Mouse (Mus musculus) adrenal gland, adult 8-10 months (tissue): ENCODE results near the gene Olfr525. TPM values are rescaled to one million over a fixed set of nuclear protein-coding genes. Genes with fewer than 3 reads are reported as not detected.

Experiments
- DNase-seq: peaks from one replicate; pipeline ENCODE4 v3.0.0; 2022
- total RNA-seq, 4 experiments: library from RNA; stranded (reverse); gene quantifications; 2 replicates each; pipeline ENCODE4 v1.2.4; 2022

The Olfr525 gene
- not detected for total RNA-seq

DNA sequence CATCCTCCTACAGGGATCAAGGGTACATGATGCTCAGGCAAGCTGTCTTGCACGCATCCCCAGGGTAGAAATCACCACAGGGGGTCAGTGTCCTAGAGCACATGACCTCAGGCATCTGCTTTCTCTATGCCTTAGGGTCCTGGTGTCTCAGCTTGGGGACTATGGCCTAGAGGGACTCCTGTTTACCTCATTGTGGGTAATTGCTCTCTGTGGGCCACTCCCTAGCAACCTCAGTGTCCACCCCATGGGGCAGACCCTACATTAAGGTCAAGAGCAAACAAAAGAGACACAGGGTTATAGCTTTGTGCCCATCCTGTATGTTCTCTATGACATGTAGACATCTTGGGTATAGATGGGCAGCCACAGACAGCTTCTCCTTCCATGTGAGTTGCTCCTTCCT lies at the start of gene Olfr525:
Olfr525 (plus strand) TSS at position 301 of the 400 bp plus-strand sequence.
- no peak for DNase-seq

GRCm38 (mm10) chr7:140295746-140296145 lies 24.9 kb upstream of the Olfr525 start:
- no peak for DNase-seq

DNA sequence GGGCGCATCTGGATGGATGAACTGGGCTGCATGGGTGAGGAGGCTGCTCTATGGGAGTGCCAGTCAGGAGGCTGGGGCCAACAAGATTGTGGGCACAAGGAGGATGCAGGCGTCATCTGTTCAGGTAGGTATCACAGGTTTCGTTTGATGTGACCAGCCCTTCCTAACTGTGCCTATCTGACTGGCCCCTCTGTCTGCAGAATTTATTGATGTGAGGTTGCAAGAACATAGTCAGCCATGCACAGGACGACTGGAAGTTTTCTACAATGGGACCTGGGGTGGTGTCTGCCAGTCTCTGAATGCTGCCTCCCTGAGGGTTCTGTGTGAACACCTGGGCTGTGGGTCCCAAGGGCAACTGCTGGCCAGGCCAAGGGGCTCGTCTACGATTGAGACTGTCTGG lies 23.8 kb upstream of the Olfr525 start:
- no peak for DNase-seq

DNA sequence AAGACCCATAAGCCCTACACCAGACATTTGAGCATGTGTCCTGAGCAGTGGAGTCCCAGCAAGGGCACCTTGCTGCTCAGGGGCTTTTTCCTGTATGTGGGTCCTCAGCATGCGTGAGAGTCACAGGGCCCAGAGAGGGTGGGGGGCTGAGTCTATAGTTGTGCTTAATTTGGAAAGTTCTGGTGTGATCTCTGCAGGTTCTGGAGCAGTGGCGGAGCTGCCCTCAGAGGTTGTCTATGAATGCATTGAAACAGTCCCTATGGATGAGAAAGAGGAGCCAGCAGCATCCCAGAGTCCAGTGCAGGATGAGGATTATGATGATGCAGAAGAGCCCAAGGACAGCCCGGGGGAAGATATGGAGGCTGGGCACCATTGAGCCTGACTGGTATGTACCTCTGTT lies 21.2 kb upstream of the Olfr525 start:
- no peak for DNase-seq

GRCm38 (mm10) chr7:140319861-140320385 lies 735 bp upstream of the Olfr525 start:
- no peak for DNase-seq

DNA sequence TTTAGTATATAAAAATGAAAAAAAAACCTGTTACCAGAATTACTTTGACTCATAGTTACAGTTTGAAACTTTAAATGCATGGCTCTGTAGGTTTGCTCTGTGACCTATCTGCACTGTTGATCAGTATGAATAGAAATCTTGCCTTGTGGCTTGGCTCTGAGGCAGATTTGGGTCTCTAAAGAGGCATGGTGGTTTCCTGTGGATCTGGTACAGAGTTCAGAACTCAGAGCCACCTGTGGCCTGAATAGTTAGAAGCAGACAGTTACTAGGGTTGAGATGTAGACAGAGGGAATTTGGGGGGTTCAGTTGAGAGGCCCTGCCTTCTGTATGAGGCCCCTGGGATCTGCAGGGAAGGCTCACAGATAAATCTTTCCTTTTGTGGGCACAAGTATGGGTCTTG lies 477 bp downstream of the Olfr525 start:
- no peak for DNase-seq

- DNase-seq: no peak
Measured at GRCm38 (mm10) chr7:140329766-140330304, 9.2 kb downstream of the Olfr525 start.

GRCm38 (mm10) chr7:140333717-140334116 lies 13.1 kb downstream of the Olfr525 start, which contains the start of gene Olfr527:
Olfr527 (plus strand) TSS chr7:140334017.
- DNase-seq: no peak

- DNase-seq: no peak
Measured at GRCm38 (mm10) chr7:140361571-140361970, 40.9 kb downstream of the Olfr525 start, which contains the start of gene Olfr60. Olfr60 (minus strand) TSS chr7:140361671.

DNA sequence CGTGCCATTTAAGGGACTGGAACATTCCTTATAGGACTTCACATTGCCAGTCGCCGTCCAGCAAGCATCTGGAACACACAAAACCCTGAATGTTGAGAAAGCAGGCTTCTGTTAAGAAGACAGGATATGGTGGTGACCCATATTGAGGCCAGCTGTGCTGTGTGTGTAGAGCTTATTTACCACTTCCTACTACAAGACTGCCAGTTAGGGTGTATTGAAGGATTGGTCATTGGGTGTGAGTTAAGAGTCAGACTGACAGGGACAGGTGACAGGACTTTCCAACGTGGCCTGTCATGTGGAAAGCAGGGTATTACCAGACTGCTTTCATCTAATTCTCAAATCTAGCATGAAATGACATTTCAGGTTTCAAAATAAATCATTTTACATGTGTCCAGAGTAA lies 53.6 kb downstream of the Olfr525 start:
- DNase-seq: no peak

- DNase-seq: no peak
Measured at GRCm38 (mm10) chr7:140376231-140376630, 55.6 kb downstream of the Olfr525 start, which contains the start of gene Olfr530. Olfr530 (minus strand) TSS chr7:140376331.

DNA sequence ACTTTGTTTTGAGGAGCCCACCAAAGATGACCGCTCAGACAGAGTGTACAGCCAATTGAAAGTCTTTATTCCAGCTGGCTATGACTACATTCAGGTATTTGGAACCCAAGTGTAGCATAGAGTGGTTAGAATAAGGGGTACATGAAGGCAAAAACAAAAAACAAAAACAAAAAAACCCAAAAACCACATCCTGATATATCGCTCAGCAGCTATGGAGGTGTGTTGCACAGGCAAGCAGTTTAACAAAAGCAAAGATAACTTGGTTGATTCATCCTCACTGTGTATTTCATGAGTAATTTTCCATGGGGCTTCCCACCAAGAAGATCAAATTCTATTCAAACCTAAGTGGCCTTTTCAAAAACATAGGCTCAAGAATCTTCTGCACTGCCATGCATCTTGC lies 56.3 kb downstream of the Olfr525 start:
- DNase-seq: no peak

Other genes starting within 250 kb of the Olfr525 start
- 10 to 100 TPM in 2 of 4 experiments, 1 to 10 TPM in 2; 5.8 to 13.8 (median 11.0) TPM for gene Caly, start 238.3 kb upstream of the Olfr525 start, total RNA-seq
- gene Prap1, start 227.5 kb upstream of the Olfr525 start, total RNA-seq: not detected
- gene Fuom, start 218.4 kb upstream of the Olfr525 start, total RNA-seq: 10 to 100 TPM; 36.0 to 65.5 (median 43.9) TPM
- gene Paox, start 205.1 kb upstream of the Olfr525 start, total RNA-seq: 10 to 100 TPM in 3 of 4 experiments, 1 to 10 TPM in 1; 9.6 to 19.7 (median 13.8) TPM
- 100 to 1,000 TPM; 229 to 495 (median 382) TPM for gene Echs1, start 204.4 kb upstream of the Olfr525 start, total RNA-seq
- gene Mtg1, start 183.3 kb upstream of the Olfr525 start, total RNA-seq: 10 to 100 TPM; 30.1 to 32.7 (median 31.3) TPM
- gene Sprn, start 166.0 kb upstream of the Olfr525 start, total RNA-seq: 1 to 10 TPM; 1.0 to 1.4 (median 1.2) TPM
- gene Olfr522, start 156.1 kb upstream of the Olfr525 start, total RNA-seq: not detected
- not detected for gene Olfr523, start 147.6 kb upstream of the Olfr525 start, total RNA-seq
- gene Olfr524, start 114.9 kb upstream of the Olfr525 start, total RNA-seq: not detected
- gene Cd163l1, start 102.6 kb upstream of the Olfr525 start, total RNA-seq: not detected
- under 1 TPM in 1 of 4 experiments, not detected in 3; 0.12 TPM for gene 5830411N06Rik, start 73.6 kb upstream of the Olfr525 start, total RNA-seq
- gene Olfr527, start 13.2 kb downstream of the Olfr525 start, total RNA-seq: not detected
- gene Olfr60, start 40.8 kb downstream of the Olfr525 start, total RNA-seq: not detected
- not detected for gene Olfr530, start 55.5 kb downstream of the Olfr525 start, total RNA-seq
- gene Olfr531, start 82.1 kb downstream of the Olfr525 start, total RNA-seq: not detected
- not detected for gene Olfr532, start 100.8 kb downstream of the Olfr525 start, total RNA-seq
- gene Olfr533, start 142.5 kb downstream of the Olfr525 start, total RNA-seq: not detected
- not detected for gene Olfr535, start 163.4 kb downstream of the Olfr525 start, total RNA-seq
- gene Olfr536, start 186.5 kb downstream of the Olfr525 start, total RNA-seq: not detected
- gene Olfr538, start 247.0 kb downstream of the Olfr525 start, total RNA-seq: not detected